Mouse (Mus musculus): ENCODE measurements around the gene Plin3. TPM values are rescaled to one million over a fixed set of nuclear protein-coding genes. Genes with fewer than 3 reads are reported as not detected.

Plin3 gene
- polyA plus RNA-seq, 1 experiment from 2014 or later: 99.3 TPM

GRCm38 (mm10) chr17:56245608-56246007, 47.1 kb downstream of the Plin3 start:
- 60% methylated on average over 7 of the region's 7 CpGs for WGBS
- no peak for ATAC-seq
- no peak overlapping the region for H3K9ac ChIP-seq (replicated peaks; ENCODE audit: low read depth)

GRCm38 (mm10) chr17:56241541-56242401, 50.9 kb downstream of the Plin3 start:
- H3K27me3 ChIP-seq (replicated peaks; ENCODE audit: insufficient read depth, low read length): no peaks in the 10 kb centered on the region
- no peak overlapping the region for H3K9ac ChIP-seq (replicated peaks; ENCODE audit: low read depth)
- H3K4me1 ChIP-seq (ENCODE audit: insufficient read depth, low read depth, low read length): no peaks in the 10 kb centered on the region
- ATAC-seq: peak; percentile 87
- WGBS: 2% methylated on average over 33 of the region's 33 CpGs
- no peaks in the 10 kb centered on the region for H3K36me3 ChIP-seq (ENCODE audit: insufficient read depth, low read length)
- no peak overlapping the region for H3K27ac ChIP-seq (ENCODE audit: low read length)
- DNase-seq (ENCODE audit: low spot score): peak; percentile 91
- TF ChIP-seq EP300 (IDR thresholded peaks at IDR 0.05) (no peak), CTCF (IDR thresholded peaks at IDR 0.05) (peak; percentile 40; the same call in 1 of the 2 replicates)
- H3K4me3 ChIP-seq (ENCODE audit: low read depth, low read length): no peak overlapping the region
- H3K9me3 ChIP-seq (ENCODE audit: low read length): no peaks in the 10 kb centered on the region
- H3K4me2 ChIP-seq (replicated peaks; ENCODE audit: low read depth, low read length): no peak overlapping the region

More at GRCm38 (mm10) chr17:56245608-56246007, 47.1 kb downstream of the Plin3 start:
- Histone ChIP-seq H3K36me3 (ENCODE audit: insufficient read depth, low read length) (no peaks in the 10 kb centered on the region), H3K27ac (ENCODE audit: low read length) (no peak overlapping the region), H3K9me3 (ENCODE audit: low read length) (no peaks in the 10 kb centered on the region), H3K4me1 (ENCODE audit: insufficient read depth, low read depth, low read length) (no peaks in the 10 kb centered on the region), H3K4me2 (replicated peaks; ENCODE audit: low read depth, low read length) (no peak overlapping the region), H3K27me3 (replicated peaks; ENCODE audit: insufficient read depth, low read length) (no peaks in the 10 kb centered on the region), H3K4me3 (ENCODE audit: low read depth, low read length) (no peak overlapping the region)
- DNase-seq (ENCODE audit: low spot score): no peak
- no peak for TF ChIP-seq EP300 (IDR thresholded peaks at IDR 0.05)
- TF ChIP-seq CTCF (IDR thresholded peaks at IDR 0.05): no peak

DNA sequence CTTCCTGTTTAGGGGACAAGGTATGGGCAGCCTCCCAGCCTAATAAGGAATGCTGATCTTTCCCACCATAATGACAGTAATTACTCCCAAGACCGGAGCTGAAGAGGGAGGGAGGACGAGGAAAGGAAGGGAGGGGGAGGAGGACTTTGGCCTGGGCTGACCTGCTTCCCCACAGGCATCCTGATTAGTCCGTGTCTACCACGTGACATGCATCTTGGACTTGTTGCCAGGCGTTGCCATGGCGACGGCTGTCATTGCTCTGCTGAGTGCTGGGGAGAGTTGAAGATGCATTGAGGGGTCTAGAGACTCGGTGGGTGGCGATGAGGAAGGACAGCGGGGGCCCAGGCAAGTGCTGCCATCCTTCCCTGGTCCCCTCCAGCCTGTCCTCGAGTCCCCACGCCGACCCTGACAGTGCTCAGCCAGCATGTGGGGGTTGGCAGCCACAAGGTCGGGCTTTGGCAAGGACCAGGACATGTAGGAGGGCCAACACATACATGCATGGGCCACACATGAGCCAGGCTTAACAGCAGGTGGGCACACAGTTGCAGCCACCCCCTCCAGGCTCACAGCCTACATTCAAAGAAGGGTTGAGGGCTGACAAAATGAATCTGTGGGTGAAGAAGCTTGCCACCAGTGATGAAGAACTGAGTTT, 58.7 kb downstream of the Plin3 start:
- DNase-seq (ENCODE audit: low spot score): peak; percentile 36

DNA sequence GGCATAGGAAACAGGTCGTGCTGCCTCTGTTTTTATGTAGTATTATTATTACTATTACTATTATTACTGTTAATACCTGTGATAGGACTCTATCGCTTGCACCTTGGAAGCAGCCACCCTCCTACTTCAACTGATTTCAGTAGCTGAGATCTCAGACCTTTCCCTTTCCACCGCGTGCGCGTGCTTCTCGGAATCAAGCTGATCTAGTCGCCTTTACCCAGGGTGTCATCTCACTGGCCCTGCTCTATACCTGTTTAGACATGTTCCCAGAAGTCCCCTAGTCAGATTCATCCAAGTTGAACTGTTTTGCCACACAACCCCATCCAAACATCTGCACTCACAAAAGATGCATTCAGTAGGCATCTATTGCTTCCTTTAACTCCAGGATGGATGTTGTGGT, 59.3 kb downstream of the Plin3 start:
- no peak overlapping the region for H3K4me2 ChIP-seq (replicated peaks; ENCODE audit: low read depth, low read length)
- H3K27ac ChIP-seq (ENCODE audit: low read length): no peak overlapping the region
- WGBS: 55% methylated on average over 8 of the region's 8 CpGs
- no peak for TF ChIP-seq EP300 (IDR thresholded peaks at IDR 0.05)
- no peak for TF ChIP-seq CTCF (IDR thresholded peaks at IDR 0.05)
- H3K9ac ChIP-seq (replicated peaks; ENCODE audit: low read depth): no peak overlapping the region
- H3K27me3 ChIP-seq (replicated peaks; ENCODE audit: insufficient read depth, low read length): no peaks in the 10 kb centered on the region
- no peaks in the 10 kb centered on the region for H3K4me1 ChIP-seq (ENCODE audit: insufficient read depth, low read depth, low read length)
- no peak for DNase-seq (ENCODE audit: low spot score)
- no peak for ATAC-seq
- no peak overlapping the region for H3K4me3 ChIP-seq (ENCODE audit: low read depth, low read length)
- H3K36me3 ChIP-seq (ENCODE audit: insufficient read depth, low read length): no peaks in the 10 kb centered on the region
- no peaks in the 10 kb centered on the region for H3K9me3 ChIP-seq (ENCODE audit: low read length)

More for the DNA sequence above, 58.7 kb downstream of the Plin3 start:
- no peak overlapping the region for H3K9ac ChIP-seq (replicated peaks; ENCODE audit: low read depth)
- no peaks in the 10 kb centered on the region for H3K9me3 ChIP-seq (ENCODE audit: low read length)
- ATAC-seq: peak; percentile 47
- H3K27ac ChIP-seq (ENCODE audit: low read length): no peak overlapping the region
- no peaks in the 10 kb centered on the region for H3K27me3 ChIP-seq (replicated peaks; ENCODE audit: insufficient read depth, low read length)
- TF ChIP-seq EP300 (IDR thresholded peaks at IDR 0.05) (no peak), CTCF (IDR thresholded peaks at IDR 0.05) (no peak)
- no peak overlapping the region for H3K4me3 ChIP-seq (ENCODE audit: low read depth, low read length)
- WGBS: under 1% methylated on average over 14 of the region's 14 CpGs
- no peaks in the 10 kb centered on the region for H3K4me1 ChIP-seq (ENCODE audit: insufficient read depth, low read depth, low read length)
- no peak overlapping the region for H3K4me2 ChIP-seq (replicated peaks; ENCODE audit: low read depth, low read length)
- H3K36me3 ChIP-seq (ENCODE audit: insufficient read depth, low read length): no peaks in the 10 kb centered on the region

DNA sequence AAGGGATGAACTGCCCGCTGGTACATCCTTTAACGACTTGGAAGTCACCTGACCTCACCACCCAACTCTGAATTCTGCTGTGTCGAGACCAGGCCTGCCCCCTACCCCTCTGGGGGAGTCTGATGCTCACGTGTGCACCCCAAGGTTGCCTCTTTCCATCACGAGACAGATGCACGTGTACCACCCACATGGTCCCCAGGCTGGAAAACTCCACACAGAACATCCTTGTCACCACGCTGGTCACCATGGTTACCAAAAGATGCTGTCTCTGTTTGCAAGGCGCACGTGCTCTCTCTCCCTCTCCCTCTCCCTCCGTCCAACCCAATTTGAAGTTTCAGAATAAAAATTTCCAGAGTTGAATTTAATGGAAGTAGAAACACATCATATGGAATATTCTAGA, 62.7 kb downstream of the Plin3 start:
- 55% methylated on average over 10 of the region's 10 CpGs for WGBS
- Histone ChIP-seq H3K36me3 (ENCODE audit: insufficient read depth, low read length) (no peaks in the 10 kb centered on the region), H3K27ac (ENCODE audit: low read length) (no peak overlapping the region), H3K4me2 (replicated peaks; ENCODE audit: low read depth, low read length) (no peak overlapping the region), H3K4me1 (ENCODE audit: insufficient read depth, low read depth, low read length) (no peaks in the 10 kb centered on the region), H3K27me3 (replicated peaks; ENCODE audit: insufficient read depth, low read length) (no peaks in the 10 kb centered on the region), H3K4me3 (ENCODE audit: low read depth, low read length) (no peak overlapping the region), H3K9me3 (ENCODE audit: low read length) (no peaks in the 10 kb centered on the region), H3K9ac (replicated peaks; ENCODE audit: low read depth) (no peak overlapping the region)
- no peak for DNase-seq (ENCODE audit: low spot score)
- no peak for ATAC-seq
- TF ChIP-seq EP300 (IDR thresholded peaks at IDR 0.05): no peak
- no peak for TF ChIP-seq CTCF (IDR thresholded peaks at IDR 0.05)

MicroRNAs within 50 kb of the gene (microRNA counts, 519-probe panel; counts per million panel counts)
- not detected for microRNA mmu-miR-7b

Small RNAs within 50 kb of the gene (microRNA-seq; reads per million reads assigned to microRNA genes)
- 24.0 reads per million, percentile 31 among the genes with 10 or more reads in this experiment for gene Mir7b

Other genes starting within 250 kb of the Plin3 start
- 59.7 and 60.4 TPM in 2 replicates for gene Ubxn6, start 217.8 kb downstream of the Plin3 start, polyA plus RNA-seq (2015; fragmentation: Nextera tagmentation; extraction: Ambion mirVana)
- gene Hdgfl2, start 213.2 kb downstream of the Plin3 start, polyA plus RNA-seq (2015; fragmentation: Nextera tagmentation; extraction: Ambion mirVana): 58.4 and 61.7 TPM in 2 replicates
- gene Plin4, start 183.1 kb downstream of the Plin3 start, polyA plus RNA-seq (2015; fragmentation: Nextera tagmentation; extraction: Ambion mirVana): 0.05 and 0.08 TPM in 2 replicates
- gene Plin5, start 175.3 kb downstream of the Plin3 start, polyA plus RNA-seq (2015; fragmentation: Nextera tagmentation; extraction: Ambion mirVana): 3.2 and 4.3 TPM in 2 replicates
- 36.3 and 50.6 TPM in 2 replicates for gene Lrg1, start 170.9 kb downstream of the Plin3 start, polyA plus RNA-seq (2015; fragmentation: Nextera tagmentation; extraction: Ambion mirVana)
- gene Sema6b, start 152.5 kb downstream of the Plin3 start, polyA plus RNA-seq (2015; fragmentation: Nextera tagmentation; extraction: Ambion mirVana): 0.88 and 1.0 TPM in 2 replicates
- gene Tnfaip8l1, start 130.4 kb downstream of the Plin3 start, polyA plus RNA-seq (2015; fragmentation: Nextera tagmentation; extraction: Ambion mirVana): 4.7 and 5.6 TPM in 2 replicates
- gene Mydgf, start 109.0 kb downstream of the Plin3 start, polyA plus RNA-seq (2015; fragmentation: Nextera tagmentation; extraction: Ambion mirVana): 67.2 and 71.2 TPM in 2 replicates
- gene Dpp9, start 74.0 kb downstream of the Plin3 start, polyA plus RNA-seq (2015; fragmentation: Nextera tagmentation; extraction: Ambion mirVana): 25.7 and 30.3 TPM in 2 replicates
- 8.2 and 8.4 TPM in 2 replicates for gene Fem1a, start 36.1 kb downstream of the Plin3 start, polyA plus RNA-seq (2015; fragmentation: Nextera tagmentation; extraction: Ambion mirVana)
- 3.5 and 4.1 TPM in 2 replicates for gene Ticam1, start 16.1 kb downstream of the Plin3 start, polyA plus RNA-seq (2015; fragmentation: Nextera tagmentation; extraction: Ambion mirVana)
- gene Arrdc5, start 7.4 kb upstream of the Plin3 start, polyA plus RNA-seq (2015; fragmentation: Nextera tagmentation; extraction: Ambion mirVana): not detected in 2 replicates
- 7.0 and 8.4 TPM in 2 replicates for gene Uhrf1, start 10.4 kb upstream of the Plin3 start, polyA plus RNA-seq (2015; fragmentation: Nextera tagmentation; extraction: Ambion mirVana)
- 19.7 and 22.4 TPM in 2 replicates for gene Kdm4b, start 33.2 kb upstream of the Plin3 start, polyA plus RNA-seq (2015; fragmentation: Nextera tagmentation; extraction: Ambion mirVana)
- gene Ptprs, start 183.6 kb upstream of the Plin3 start, polyA plus RNA-seq (2015; fragmentation: Nextera tagmentation; extraction: Ambion mirVana): 25.6 and 29.6 TPM in 2 replicates
- not detected in 2 replicates for gene Znrf4, start 219.6 kb upstream of the Plin3 start, polyA plus RNA-seq (2015; fragmentation: Nextera tagmentation; extraction: Ambion mirVana)

All from lung, postnatal 0 days (tissue).